Mouse (Mus musculus) gastrocnemius, adult 2 months (tissue): ENCODE measurements at regions not wholly inside any gene's neighbourhood (a gene's known extent, or its start where the extent isn't known, plus 50 kb on each side); places are given as distances from the start of the nearest gene placed in this dataset.
A peak's percentile ranks its signal among the peaks of the same experiment; 100 is the strongest.

Experiments used
- DNase-seq: peaks from one replicate; pipeline ENCODE4 v3.0.0; 2022
- H3K27ac ChIP-seq: fragments of 200-600 bp; 2 replicates; pipeline ENCODE4 v1.8.1; 2022; ENCODE audit warnings: mild to moderate bottlenecking
- H3K4me3 ChIP-seq: fragments of 200-600 bp; 2 replicates; pipeline ENCODE4 v1.8.1; 2022; ENCODE audit warnings: mild to moderate bottlenecking, moderate library complexity
- CTCF ChIP-seq: fragments of 200-600 bp; IDR thresholded peaks from 2 replicates; pipeline ENCODE4 v1.8.1; 2022; ENCODE audit warnings: antibody characterized with exemption, mild to moderate bottlenecking, moderate library complexity
- intact Hi-C: fragments of 180-260 bp; cut with DNase I; formaldehyde crosslinking; loops from one replicate; pipeline ENCODE4 v1.15.1; 2025

- TF ChIP-seq CTCF = no peak
These were observed 395.7 kb downstream of the Nuf2 start for GRCm38 (mm10) chr1:169135542-169135941.

GRCm38 (mm10) chr1:169103669-169104068, 427.6 kb downstream of the Nuf2 start:
- Histone ChIP-seq H3K27ac (no peak overlapping the region), H3K4me3 (no peak overlapping the region)
- intact Hi-C loops = no loop called here
- no peak for TF ChIP-seq CTCF
- DNase-seq = no peak

More at GRCm38 (mm10) chr1:169135542-169135941, 395.7 kb downstream of the Nuf2 start:
- intact Hi-C loops = no loop called here
- Histone ChIP-seq H3K4me3 (no peak overlapping the region), H3K27ac (no peak overlapping the region)
- no peak for DNase-seq

DNA sequence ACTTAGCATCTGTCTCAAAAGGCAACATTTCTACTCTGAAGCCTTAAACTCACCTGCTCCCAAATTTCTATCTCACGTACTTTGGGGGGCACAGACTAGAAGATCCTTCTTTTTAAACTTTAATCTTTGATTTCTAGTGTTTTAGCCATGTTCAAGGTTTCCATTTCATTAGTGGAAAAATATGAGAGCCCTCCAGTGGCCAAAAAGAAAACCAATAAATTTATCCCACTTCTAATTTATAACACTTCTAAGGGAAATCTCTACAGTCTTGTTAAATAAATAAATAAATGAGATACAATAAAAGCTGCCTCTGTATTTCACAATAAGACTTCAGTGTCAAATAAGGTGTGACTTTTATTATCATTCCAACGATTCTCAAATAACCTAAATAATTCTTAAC, 428.2 kb downstream of the Nuf2 start:
- intact Hi-C loops = no loop called here

DNA sequence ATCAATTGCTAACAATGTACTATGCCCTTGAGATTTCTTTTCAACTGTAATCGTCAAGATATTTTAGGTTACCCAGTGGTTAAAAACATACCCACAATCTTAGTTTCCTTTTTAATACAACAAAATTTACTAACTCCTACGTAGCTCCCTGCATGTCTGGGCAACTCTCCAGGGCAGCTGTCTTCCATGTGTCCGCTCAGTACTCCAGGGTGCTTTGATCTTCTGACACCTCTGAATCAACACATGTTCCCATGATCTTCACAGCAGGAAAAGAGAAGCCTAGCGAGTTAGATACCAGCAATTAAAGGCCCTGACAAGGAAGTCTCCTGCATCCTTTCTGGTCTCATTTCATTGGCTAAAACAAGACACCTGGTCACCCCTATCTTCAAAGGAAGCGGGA, 432.0 kb downstream of the Nuf2 start:
- Histone ChIP-seq H3K4me3 (no peak overlapping the region), H3K27ac (no peak overlapping the region)
- intact Hi-C loops = no loop called here
- TF ChIP-seq CTCF = no peak
- no peak for DNase-seq

More for the DNA sequence above, 428.2 kb downstream of the Nuf2 start:
- peak; percentile 31 for TF ChIP-seq CTCF
- no peak for DNase-seq
- no peak overlapping the region for H3K27ac ChIP-seq
- no peak overlapping the region for H3K4me3 ChIP-seq

GRCm38 (mm10) chr1:169096737-169097136, 434.5 kb downstream of the Nuf2 start:
- peak overlapping the region; percentile 53 for H3K4me3 ChIP-seq
- intact Hi-C loops = no loop called here
- peak; percentile 52 for DNase-seq
- no peak for TF ChIP-seq CTCF
- peak overlapping the region; percentile 89 for H3K27ac ChIP-seq

GRCm38 (mm10) chr1:169093602-169094354, 437.5 kb downstream of the Nuf2 start:
- intact Hi-C loops = no loop called here
- peak; percentile 44 for DNase-seq

DNA sequence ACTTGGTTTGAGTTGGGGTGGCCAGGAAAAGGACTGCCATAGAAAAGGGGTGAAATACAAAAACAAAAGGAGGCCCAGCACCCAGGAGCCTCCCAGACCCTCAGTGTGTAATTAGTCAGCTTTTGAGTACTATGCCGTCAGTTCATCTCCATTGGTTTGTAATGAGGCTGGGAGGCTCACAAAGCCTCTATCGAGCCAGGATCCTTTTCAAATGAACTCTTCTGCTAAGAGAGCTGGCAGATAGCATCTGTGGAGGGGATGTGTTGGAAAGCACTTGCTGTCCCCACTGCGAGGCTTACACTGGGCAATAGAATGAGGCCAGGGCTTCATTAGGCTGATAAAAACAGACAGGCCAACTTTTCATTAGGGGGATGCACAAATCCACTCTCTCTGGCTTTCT, 445.2 kb downstream of the Nuf2 start:
- intact Hi-C loops = no loop called here
- Histone ChIP-seq H3K4me3 (no peak overlapping the region), H3K27ac (no peak overlapping the region)
- no peak for DNase-seq
- TF ChIP-seq CTCF = no peak

More at GRCm38 (mm10) chr1:169093602-169094354, 437.5 kb downstream of the Nuf2 start:
- TF ChIP-seq CTCF = peak; percentile 12; the same call in 1 of the 2 replicates
- H3K4me3 ChIP-seq = no peak overlapping the region
- peak overlapping the region; percentile 25; the same call in 1 of the 2 replicates for H3K27ac ChIP-seq

- TF ChIP-seq CTCF = no peak
- intact Hi-C loops = no loop called here
- Histone ChIP-seq H3K4me3 (no peak overlapping the region), H3K27ac (no peak overlapping the region)
- DNase-seq = no peak
These were observed 450.6 kb downstream of the Nuf2 start for GRCm38 (mm10) chr1:169080686-169081085.

DNA sequence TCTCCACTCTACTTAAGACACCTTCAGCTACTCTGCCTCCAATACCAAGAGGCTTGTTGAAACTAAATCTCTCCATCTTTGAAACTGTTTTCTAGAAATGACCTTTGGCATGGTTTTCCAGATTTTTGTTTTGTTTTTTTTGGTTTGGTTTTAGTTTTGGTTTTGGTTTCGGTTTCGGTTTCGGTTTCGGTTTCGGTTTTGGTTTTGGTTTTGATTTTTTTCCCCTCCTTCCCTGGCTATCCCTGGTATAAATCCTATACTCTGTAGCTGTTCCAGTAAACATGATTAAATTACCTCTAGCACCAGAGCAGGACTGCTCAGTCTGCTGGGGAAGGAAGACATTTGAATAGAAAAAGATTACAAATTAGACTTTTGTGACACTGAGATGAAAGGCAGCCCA, 454.0 kb downstream of the Nuf2 start:
- no peak overlapping the region for H3K4me3 ChIP-seq
- DNase-seq = no peak
- no peak for TF ChIP-seq CTCF
- no peak overlapping the region for H3K27ac ChIP-seq
- intact Hi-C loops = no loop called here

DNA sequence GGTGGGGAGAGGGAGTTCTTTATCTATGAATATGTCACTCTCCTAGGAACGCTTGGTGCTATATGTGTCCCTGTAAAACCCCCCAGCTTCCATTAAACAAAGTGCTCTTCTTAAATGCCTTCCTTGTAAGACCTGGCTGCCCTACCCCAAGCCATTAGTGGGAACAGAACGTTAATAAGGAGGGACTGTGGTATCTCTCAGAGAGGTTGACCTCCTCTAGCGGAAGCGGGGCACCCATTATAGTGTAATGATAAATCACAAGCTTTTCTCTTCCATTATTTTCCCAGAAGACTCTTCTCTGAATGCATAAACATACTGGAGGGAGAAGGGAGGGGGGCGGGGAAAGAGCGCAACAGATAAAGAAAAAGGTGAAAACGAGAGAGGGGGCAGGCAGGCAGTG, 455.3 kb downstream of the Nuf2 start:
- TF ChIP-seq CTCF = no peak
- Histone ChIP-seq H3K27ac (no peak overlapping the region), H3K4me3 (no peak overlapping the region)
- intact Hi-C loops = no loop called here
- no peak for DNase-seq

GRCm38 (mm10) chr1:169071366-169071765, 459.9 kb downstream of the Nuf2 start:
- Histone ChIP-seq H3K4me3 (no peak overlapping the region), H3K27ac (no peak overlapping the region)
- intact Hi-C loops = no loop called here
- no peak for DNase-seq
- TF ChIP-seq CTCF = no peak

- intact Hi-C loops = no loop called here
- no peak overlapping the region for H3K4me3 ChIP-seq
- no peak for TF ChIP-seq CTCF
- no peak for DNase-seq
- no peak overlapping the region for H3K27ac ChIP-seq
These were observed 461.6 kb downstream of the Nuf2 start for GRCm38 (mm10) chr1:169069647-169070046.

- Histone ChIP-seq H3K27ac (no peak overlapping the region), H3K4me3 (no peak overlapping the region)
- DNase-seq = no peak
- no peak for TF ChIP-seq CTCF
- intact Hi-C loops = no loop called here
These were observed 464.5 kb downstream of the Nuf2 start for GRCm38 (mm10) chr1:169066795-169067194.

DNA sequence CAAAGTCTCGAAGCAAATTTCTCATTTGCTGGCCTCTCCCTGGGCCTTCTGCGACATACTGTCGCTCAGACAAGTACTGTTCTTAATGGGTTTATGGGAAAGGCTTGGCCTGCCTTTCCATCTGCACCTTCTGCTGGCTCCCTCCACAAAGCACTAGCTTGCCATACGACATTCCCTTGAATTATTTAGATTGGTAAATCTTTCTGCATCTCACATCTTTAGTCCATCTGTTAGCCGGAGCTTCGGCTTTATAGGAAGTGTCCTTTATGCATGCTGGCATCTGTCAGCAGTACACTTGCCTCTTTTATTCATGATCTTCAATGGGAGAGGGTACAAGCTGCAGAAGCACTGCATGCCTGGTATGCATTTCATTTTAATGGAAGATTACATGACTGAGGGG, 470.6 kb downstream of the Nuf2 start:
- TF ChIP-seq CTCF = no peak
- no peak overlapping the region for H3K4me3 ChIP-seq
- no peak for DNase-seq
- intact Hi-C loops = no loop called here
- H3K27ac ChIP-seq = no peak overlapping the region
